Mouse (Mus musculus) 3134 (cell line): ENCODE measurements at regions not wholly inside any gene's neighbourhood (a gene's known extent, or its start where the extent isn't known, plus 50 kb on each side); places are given as distances from the start of the nearest gene placed in this dataset.
A peak's percentile ranks its signal among the peaks of the same experiment; 100 is the strongest.
"Not testable (repeated sequence)": the region's sequence is repeated elsewhere in the genome, so short reads cannot be mapped to it uniquely, and the experiment has no call there.

Source experiments
- DNase-seq: peaks from one replicate; pipeline ENCODE4 v3.0.0-alpha.2; 2011; ENCODE audit warnings: low spot score; ENCODE audit not compliant: insufficient read length; ENCODE audit errors: extremely low read depth

GRCm38 (mm10) chr16:58136144-58136905 is 271.9 kb upstream of the Dcbld2 start:
- no peak for DNase-seq

- no peak for DNase-seq
These were observed 271.3 kb upstream of the Dcbld2 start for GRCm38 (mm10) chr16:58136979-58137378.

- no peak for DNase-seq
These were observed 270.4 kb upstream of the Dcbld2 start for GRCm38 (mm10) chr16:58137728-58138279.

- DNase-seq = no peak
These were observed 261.8 kb upstream of the Dcbld2 start for GRCm38 (mm10) chr16:58146479-58146878.

- no peak for DNase-seq
These were observed 252.7 kb upstream of the Dcbld2 start for GRCm38 (mm10) chr16:58155538-58155937.

- DNase-seq = no peak
These were observed 229.4 kb upstream of the Dcbld2 start for GRCm38 (mm10) chr16:58178744-58179401.

- not testable (repeated sequence) for DNase-seq
These were observed 228.3 kb upstream of the Dcbld2 start for GRCm38 (mm10) chr16:58179981-58180380.

- no peak for DNase-seq
These were observed 213.4 kb upstream of the Dcbld2 start for GRCm38 (mm10) chr16:58194619-58195497.

- DNase-seq = no peak
These were observed 196.4 kb upstream of the Dcbld2 start for GRCm38 (mm10) chr16:58211872-58212271.

- no peak for DNase-seq
These were observed 173.6 kb upstream of the Dcbld2 start for GRCm38 (mm10) chr16:58234686-58235085.

- no peak for DNase-seq
These were observed 171.4 kb upstream of the Dcbld2 start for GRCm38 (mm10) chr16:58236857-58237256.

- DNase-seq = no peak
These were observed 132.0 kb upstream of the Dcbld2 start for GRCm38 (mm10) chr16:58276281-58276680.

GRCm38 (mm10) chr16:58281474-58281873 is 126.8 kb upstream of the Dcbld2 start:
- DNase-seq = no peak

GRCm38 (mm10) chr16:58294457-58294856 is 113.8 kb upstream of the Dcbld2 start:
- no peak for DNase-seq

- no peak for DNase-seq
These were observed 113.1 kb upstream of the Dcbld2 start for GRCm38 (mm10) chr16:58295128-58295527.

GRCm38 (mm10) chr16:58299495-58299894 is 108.7 kb upstream of the Dcbld2 start:
- DNase-seq = peak; percentile 22

GRCm38 (mm10) chr16:58300098-58300497 is 108.1 kb upstream of the Dcbld2 start:
- no peak for DNase-seq

GRCm38 (mm10) chr16:58303555-58303954 is 104.7 kb upstream of the Dcbld2 start:
- no peak for DNase-seq

GRCm38 (mm10) chr16:58316889-58317455 is 91.3 kb upstream of the Dcbld2 start:
- no peak for DNase-seq

- DNase-seq = no peak
These were observed 77.2 kb upstream of the Dcbld2 start for GRCm38 (mm10) chr16:58331087-58331486.

- peak; percentile 15 for DNase-seq
These were observed 64.3 kb upstream of the Dcbld2 start for GRCm38 (mm10) chr16:58343921-58344320.
